In the genomic region with DNA sequence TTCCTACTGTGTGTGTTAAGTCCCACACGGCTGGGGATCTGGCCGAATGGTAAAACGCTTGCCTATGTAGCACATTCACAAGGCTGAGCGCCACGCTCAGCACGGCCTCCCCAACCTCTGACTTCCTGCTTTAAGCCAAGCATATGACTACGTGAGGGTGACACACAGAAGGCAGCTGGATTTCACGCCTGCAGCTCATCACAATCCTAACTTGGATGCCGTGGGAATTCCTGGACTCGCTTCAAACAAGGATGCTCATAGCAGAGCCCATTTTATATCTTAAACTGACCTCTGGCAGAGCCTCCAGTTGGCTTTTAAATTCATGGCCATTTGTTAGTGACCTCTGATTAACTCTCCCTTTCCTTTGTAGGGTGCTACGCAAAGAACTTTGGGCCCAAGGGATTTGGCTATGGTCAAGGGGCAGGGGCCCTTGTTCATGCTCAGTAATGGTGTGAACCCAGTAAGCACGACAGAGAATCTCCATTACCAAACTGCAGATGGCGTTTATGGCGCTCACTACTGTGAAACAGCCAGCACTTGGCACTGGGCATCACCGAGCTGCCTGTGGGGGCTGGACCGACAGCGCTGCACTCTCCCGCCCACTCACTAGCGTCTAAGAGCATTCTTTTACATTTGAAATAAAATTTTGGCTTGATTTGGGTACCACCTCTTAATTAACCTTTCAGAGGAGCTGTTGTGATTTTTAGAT, we compare ENCODE assay signal across 9 mouse cellular contexts. TPM values are rescaled to one million over a fixed set of nuclear protein-coding genes. Genes with fewer than 3 reads are reported as not detected.
DNase-seq lines count a peak whose midpoint lies in the region; ATAC-seq lines count a peak whose summit lies in the region.
"Had no signal": no experiment of that assay in that cellular context is flagged by ENCODE, and none has a peak within 500 bp of the region (broad histone marks: within the 10 kb centered on the region; RNA-seq: fewer than 3 reads in every experiment).

No protein-coding gene starts in this region.

- H3K4me3 ChIP-seq in heart, embryonic 13.5 days = no peak overlapping the region
- H3K4me3 ChIP-seq in heart, embryonic 12.5 days = no peak overlapping the region
- H3K4me3 ChIP-seq in forebrain, embryonic 16.5 days (replicated peaks; ENCODE audit: low read length) = no peak overlapping the region
- H3K4me3 ChIP-seq: myocyte had no signal

- no peaks in the 10 kb centered on the region for H3K9me3 ChIP-seq in heart, embryonic 13.5 days
- no peaks in the 10 kb centered on the region for H3K9me3 ChIP-seq in heart, embryonic 12.5 days (replicated peaks)
- no peaks in the 10 kb centered on the region for H3K9me3 ChIP-seq in forebrain, embryonic 16.5 days (ENCODE audit: control insufficient read depth, low read length)

- peaks cover 86% of the 10 kb centered on the region for H3K36me3 ChIP-seq in heart, embryonic 13.5 days
- peaks cover 64% of the 10 kb centered on the region for H3K36me3 ChIP-seq in heart, embryonic 12.5 days
- H3K36me3 ChIP-seq in forebrain, embryonic 16.5 days (ENCODE audit: control insufficient read depth, insufficient read depth) = peaks cover 6% of the 10 kb centered on the region

- H3K27me3 ChIP-seq in heart, embryonic 13.5 days (replicated peaks) = no peaks in the 10 kb centered on the region
- H3K27me3 ChIP-seq in heart, embryonic 12.5 days (replicated peaks) = no peaks in the 10 kb centered on the region
- H3K27me3 ChIP-seq in forebrain, embryonic 16.5 days (replicated peaks; ENCODE audit: control insufficient read depth, insufficient read depth, low read length) = no peaks in the 10 kb centered on the region

- no peak overlapping the region for H3K9ac ChIP-seq in heart, embryonic 13.5 days
- no peak overlapping the region for H3K9ac ChIP-seq in heart, embryonic 12.5 days
- no peak overlapping the region for H3K9ac ChIP-seq in forebrain, embryonic 16.5 days (replicated peaks; ENCODE audit: low read depth, low read length)

- H3K4me2 ChIP-seq in heart, embryonic 13.5 days = no peak overlapping the region
- H3K4me2 ChIP-seq in heart, embryonic 12.5 days = no peak overlapping the region
- no peak overlapping the region for H3K4me2 ChIP-seq in forebrain, embryonic 16.5 days (ENCODE audit: low read length)

- H3K27ac ChIP-seq in heart, embryonic 13.5 days (replicated peaks) = 0 out of 2 replicates have a peak overlapping the region, but pooled peaks have one; percentile 9
- H3K27ac ChIP-seq in heart, embryonic 12.5 days (ENCODE audit: poor library complexity, severe bottlenecking) = no peak overlapping the region
- H3K27ac ChIP-seq in forebrain, embryonic 16.5 days (ENCODE audit: low read length) = peak overlapping the region; percentile 43

- peaks cover 23% of the 10 kb centered on the region for H3K4me1 ChIP-seq in heart, embryonic 13.5 days
- peaks cover 8% of the 10 kb centered on the region; the same call in 1 of the 2 replicates for H3K4me1 ChIP-seq in heart, embryonic 12.5 days (replicated peaks)
- H3K4me1 ChIP-seq in forebrain, embryonic 16.5 days (replicated peaks; ENCODE audit: control insufficient read depth, insufficient read depth, low read length) = peaks cover 6% of the 10 kb centered on the region

- 80% methylated on average over 19 of the region's 19 CpGs for WGBS in heart, embryonic 13.5 days
- 84% methylated on average over 19 of the region's 19 CpGs for WGBS in heart, embryonic 12.5 days
- WGBS in forebrain, embryonic 16.5 days = 73% methylated on average over 19 of the region's 19 CpGs

- peak; percentile 61 for DNase-seq in cerebellum, adult 11 months
- DNase-seq in left cerebral cortex, postnatal 14 days (ENCODE audit: low spot score in 2 of 2) = peak; percentile 50 to 68
- no peak for DNase-seq in urinary bladder, postnatal 36 days (ENCODE audit: low spot score in 2 of 2)
- no peak for DNase-seq in ovary, postnatal 10 days (ENCODE audit: low spot score)
- DNase-seq in ovary, adult 18-20 months (ENCODE audit: low spot score) = no peak

- intact Hi-C loops in left cerebral cortex, postnatal 14 days (cut with DNase I) = no loop called here

- no peak for ATAC-seq in heart, embryonic 13.5 days (ENCODE audit: extremely low read depth, insufficient number of reproducible peaks, low FRiP score, low TSS enrichment)
- ATAC-seq in heart, embryonic 12.5 days (ENCODE audit: insufficient number of reproducible peaks, low FRiP score) = no peak
- peak; percentile 65 for ATAC-seq in forebrain, embryonic 16.5 days

RNA-seq across cellular contexts. Expression of a gene that starts 19.4 kb away (rescaled TPM):
- 377 and 414 TPM in 2 replicates for polyA plus RNA-seq in heart, embryonic 13.5 days (2015; fragmentation: Nextera tagmentation; extraction: Ambion mirVana)
- polyA plus RNA-seq in heart, embryonic 12.5 days (2016; fragmentation: Nextera tagmentation; extraction: Ambion mirVana) = 351 and 398 TPM in 2 replicates
- polyA plus RNA-seq in forebrain, embryonic 16.5 days (2015; fragmentation: Nextera tagmentation; extraction: Ambion mirVana) = 196 and 203 TPM in 2 replicates
- 10 to 100 TPM; 26.3 to 30.3 TPM for total RNA-seq in left cerebral cortex, postnatal 14 days (2021)

Comparison
In these comparisons a context has a peak if more than half of its experiments do, and no peak if none do; other contexts are left out.
1. DNase-seq: peak in cerebellum, adult 11 months (single experiment) and left cerebral cortex, postnatal 14 days (2 of 2); none in urinary bladder, postnatal 36 days (0 of 2), ovary, postnatal 10 days (single experiment) and ovary, adult 18-20 months (single experiment).